Mouse (Mus musculus): ENCODE data around the gene Use1. TPM values are rescaled to one million over a fixed set of nuclear protein-coding genes. Genes with fewer than 3 reads are reported as not detected.

Gene Use1
- polyA plus RNA-seq, 1 experiment from 2014 or later: 152 TPM

DNA sequence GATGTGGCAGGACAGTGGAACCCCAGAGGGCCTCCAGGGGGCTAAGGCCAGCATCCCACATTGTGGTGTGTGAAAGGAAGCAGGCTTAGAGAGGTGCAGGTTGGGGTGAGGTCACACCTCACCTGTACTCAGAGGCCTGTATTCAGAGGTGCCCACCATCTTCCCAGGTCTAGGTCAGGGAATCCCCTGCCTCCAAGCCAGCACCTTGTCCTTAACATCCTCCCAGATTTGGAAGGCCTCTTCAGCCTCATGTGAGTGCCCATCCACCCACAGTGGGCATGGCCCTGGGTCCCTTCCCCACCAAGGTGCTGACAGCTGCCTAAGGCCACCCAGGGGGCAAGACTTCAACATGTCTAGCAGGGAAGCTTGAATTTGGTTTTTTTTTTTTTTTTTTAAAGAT, 34.8 kb downstream of the Use1 start:
- no peak for DNase-seq (ENCODE audit: low spot score)

DNA sequence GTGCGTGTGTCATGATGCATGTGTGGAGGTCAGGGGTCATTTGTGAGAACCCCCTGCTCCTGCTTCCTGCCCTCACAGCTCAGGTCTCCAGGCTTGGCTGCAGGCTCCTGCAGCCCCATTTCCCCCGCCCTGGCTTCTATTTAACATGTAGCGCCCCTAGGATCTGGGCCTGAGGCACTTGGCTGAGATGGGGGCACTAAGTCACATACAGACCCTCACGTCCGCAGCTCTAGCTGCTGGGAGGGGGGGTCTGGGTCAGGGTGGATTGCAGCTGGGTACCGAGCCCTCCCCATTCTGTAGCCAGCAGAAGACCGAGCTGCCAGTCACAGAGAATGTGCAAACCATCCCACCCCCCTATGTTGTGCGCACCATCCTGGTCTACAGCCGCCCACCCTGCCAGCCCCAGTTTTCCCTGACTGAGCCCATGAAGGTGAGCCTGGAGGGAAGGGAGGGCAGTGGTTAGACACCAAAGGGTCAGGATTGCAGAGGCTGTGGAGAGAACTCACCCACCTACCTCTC, 35.9 kb downstream of the Use1 start:
- no peak for DNase-seq (ENCODE audit: low spot score)

DNA sequence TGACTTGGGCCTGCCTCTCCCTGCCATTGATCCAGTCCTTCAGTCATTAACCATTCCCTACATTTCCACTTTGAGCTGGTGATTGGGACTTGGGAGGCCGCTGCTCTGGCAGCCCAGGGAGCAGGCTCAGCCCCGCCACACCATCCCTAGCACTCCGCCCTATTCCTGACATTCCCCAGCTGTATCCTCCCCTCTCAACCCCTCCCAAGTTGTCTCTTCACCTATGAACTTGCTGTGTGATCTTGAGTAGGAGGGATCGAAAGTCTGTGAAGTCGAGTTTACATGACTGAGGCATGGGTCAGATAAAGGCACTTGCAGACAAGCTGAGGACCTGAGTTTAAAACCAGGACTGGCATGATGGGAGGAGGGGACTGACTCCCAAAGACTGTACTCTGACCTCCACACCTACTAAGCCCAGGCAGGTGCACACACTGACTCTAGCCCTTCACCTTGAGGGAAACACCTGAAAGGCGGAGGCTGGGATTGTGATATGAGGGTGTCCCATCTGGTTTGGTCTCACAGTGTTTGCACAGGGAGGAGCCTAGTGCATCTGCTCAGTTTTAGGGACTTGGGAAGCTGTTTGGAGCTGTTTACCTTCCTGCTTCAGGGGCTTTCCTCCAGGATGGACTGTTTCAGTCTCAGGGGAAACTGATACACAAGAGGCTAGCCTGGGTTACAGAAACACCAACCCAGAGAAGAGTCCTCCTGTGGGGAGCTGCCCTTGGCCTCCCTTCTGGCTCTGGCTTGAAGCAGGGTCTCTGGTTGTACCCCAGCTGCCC, 36.6 kb downstream of the Use1 start:
- no peak for DNase-seq (ENCODE audit: low spot score)

DNA sequence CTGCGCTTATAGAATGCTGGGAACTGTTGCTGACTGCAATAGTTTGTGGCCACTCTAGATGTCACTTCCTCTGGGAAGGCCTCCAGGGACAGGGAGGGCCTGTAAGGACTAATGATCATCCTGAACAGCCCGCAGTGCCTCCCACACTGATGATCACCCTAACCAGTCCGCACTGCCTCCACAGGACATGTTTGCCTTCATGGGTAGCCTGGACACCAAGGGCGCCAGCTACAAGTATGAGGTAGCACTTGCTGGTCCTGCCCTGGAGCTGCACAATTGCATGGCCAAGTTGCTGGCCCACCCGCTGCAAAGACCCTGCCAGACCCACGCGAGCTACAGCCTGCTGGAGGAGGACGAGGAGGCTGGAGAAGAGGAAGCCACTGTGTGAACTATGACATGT, 37.4 kb downstream of the Use1 start:
- no peak for DNase-seq (ENCODE audit: low spot score)

DNA sequence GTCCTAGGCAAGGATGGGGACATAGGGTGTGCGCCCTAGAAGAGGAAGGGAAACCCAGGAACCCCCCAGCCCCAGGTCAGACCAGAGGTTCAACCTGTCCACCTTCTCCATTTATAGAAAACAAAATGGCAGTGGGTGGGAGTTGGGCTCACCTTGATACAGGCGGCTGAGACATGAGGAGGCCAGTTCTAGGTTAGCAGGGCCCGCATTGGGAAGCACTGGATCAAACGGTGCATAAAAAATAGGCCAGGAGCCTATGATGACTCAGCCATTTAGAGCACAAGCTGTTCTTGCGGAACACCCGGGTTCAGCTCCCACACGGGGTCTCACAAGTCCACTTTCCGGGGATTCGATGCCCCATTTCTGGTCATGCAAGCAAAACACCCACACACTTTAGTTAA, 38.3 kb downstream of the Use1 start:
- no peak for DNase-seq (ENCODE audit: low spot score)

DNA sequence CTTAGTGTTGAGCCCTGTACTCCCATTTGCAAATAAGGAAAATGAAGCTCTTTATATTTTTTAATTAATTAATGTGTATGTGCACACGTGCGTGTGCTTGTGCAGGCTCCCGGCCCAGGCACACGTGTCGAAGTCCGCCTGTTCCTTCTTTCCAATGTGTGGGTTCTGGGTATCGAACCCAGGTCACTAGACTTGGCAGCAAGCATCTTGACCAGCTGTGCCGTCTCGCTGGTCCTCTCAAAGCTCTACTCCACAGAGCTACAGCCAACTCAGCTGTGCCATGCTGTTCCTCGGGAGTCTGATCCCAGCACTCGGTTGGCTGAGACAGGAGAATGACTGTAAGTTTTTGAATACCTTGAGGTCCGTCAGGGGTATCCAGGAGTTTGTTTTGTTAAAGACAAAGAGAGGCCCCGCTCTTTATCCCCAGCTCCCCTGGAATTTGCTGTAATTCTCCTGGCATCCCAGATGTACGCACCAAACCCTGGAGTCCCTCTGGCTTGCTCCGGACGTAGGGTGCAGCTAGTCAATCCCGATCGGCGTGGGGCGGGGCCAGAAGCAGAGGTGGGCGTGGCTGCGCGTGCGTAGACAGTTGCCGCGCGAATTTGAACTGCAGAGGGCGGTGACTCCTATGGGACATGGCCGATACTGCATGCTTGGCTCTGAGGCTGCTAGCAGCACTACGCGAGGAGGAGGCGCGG, 38.9 kb downstream of the Use1 start, which contains the start of gene Ankle1:
TSS of gene Ankle1 (plus strand) at position 610 of the 698 bp plus-strand sequence.
- peak; percentile 94 for DNase-seq (ENCODE audit: low spot score)

DNA sequence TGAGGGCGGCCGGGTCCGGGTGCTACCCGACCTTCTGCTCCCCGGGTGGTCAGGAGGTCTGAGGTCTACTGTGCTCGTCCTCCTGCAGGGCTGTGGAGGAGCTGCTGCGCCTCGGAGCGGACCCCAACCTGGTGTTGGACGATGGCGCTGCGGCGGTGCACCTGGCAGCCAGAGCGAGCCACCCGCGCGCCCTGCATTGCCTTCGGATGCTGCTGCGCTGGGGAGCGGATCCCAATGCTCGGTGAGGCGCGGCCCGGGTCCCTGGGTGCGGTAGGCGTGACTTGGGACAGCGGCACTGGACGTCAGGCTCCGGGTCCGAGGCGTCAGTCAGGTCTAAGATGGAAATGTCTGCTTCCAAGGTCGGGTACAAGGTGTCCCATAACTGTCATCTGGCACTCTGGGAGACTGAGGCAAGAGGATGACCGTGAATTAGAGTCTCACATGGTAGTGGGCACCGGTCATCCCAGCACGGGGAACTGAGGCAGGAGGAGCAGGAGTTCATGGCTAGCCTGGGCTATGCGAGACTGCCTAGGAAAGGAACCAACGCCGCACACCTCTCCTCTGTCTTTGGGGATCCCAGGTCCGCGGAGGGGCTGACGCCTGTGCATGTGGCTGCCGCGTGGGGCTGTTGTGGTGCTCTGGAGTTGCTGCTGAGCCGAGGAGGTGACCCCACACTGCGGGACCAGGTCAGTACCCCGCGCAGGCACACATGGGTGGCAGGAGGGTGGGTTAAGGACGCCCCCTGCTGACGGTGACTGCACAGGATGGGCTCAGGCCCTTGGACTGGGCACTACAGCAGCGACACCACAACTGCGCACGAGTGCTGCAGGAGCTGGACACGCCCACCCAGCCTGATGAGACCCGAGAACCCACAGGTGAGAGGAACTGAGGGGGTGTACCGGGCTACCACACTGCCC, 39.7 kb downstream of the Use1 start:
- DNase-seq (ENCODE audit: low spot score): peak; percentile 41

DNA sequence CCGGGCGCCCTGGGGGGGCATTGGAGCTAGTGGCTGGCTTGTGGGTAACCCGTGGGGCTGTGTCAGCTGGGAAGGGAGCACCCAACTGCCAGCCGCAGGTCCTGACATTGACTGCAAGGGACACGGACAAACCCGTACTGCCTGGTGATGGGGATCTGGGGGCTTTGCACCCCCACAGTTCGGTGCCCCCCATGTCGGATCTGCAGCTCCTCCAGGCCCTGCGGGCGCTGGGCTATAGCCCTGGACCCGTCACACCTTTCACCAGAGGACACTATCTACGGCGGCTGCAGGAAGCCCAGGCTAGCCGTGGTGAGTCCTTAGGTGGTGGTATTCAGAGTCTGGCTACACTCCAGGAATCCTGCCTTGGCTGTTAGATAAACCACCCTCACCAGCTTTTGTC, 40.8 kb downstream of the Use1 start:
- DNase-seq (ENCODE audit: low spot score): no peak

DNA sequence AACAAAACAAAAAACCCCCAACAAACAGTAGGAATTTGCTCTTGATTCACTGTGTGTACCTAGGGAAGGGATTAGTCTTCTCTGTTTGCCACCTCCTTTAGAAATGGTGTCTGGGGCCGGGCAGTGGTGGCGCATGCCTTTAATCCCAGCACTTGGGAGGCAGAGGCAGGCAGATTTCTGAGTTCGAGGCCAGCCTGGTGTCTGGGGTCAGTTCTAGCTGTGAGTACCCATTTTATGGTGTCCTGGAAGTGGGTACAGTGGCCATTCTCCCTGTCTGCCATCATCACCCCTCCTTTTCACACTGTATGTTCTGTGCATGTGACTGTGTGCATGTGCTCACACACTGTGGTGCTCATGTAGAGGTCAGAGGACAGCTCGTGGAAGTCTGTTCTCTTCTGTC, 41.6 kb downstream of the Use1 start:
- no peak for DNase-seq (ENCODE audit: low spot score)

DNA sequence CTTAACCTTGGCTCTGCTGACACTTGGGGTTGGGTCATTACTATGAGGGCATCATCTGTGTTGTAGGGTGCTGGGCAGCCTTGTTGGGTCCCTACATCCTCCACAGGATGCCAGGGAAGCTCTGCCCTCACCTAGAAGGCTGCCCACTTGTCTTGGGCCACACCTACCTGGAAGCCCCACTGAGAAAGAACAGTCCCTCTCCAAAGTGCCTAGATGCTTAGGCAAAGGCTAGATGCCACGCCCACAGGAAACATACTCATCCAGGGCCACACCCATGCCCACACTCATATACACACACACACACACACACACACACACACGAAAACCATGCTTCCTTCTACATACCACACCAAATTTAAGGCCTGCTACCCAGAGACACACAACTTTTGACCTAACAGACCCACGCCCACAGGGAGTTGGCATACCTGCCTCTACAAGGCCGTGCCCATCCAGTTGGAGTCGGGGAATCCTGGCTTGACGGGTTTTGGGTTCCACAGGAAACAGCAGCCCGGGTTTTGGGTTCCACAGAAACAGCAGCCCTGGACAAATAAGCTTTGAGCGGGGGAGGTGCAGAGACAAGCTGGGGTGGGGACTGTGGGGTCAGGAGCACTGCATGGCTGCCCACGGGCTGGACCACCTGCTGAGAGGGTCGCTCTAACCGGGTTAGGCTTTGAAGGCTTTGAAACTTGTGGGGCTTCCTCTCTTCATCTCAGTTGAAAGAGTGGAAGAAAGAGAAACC, 45.1 kb downstream of the Use1 start:
- DNase-seq (ENCODE audit: low spot score): peak; percentile 58

Other genes starting within 250 kb of the Use1 start
- gene Myo9b, start 94.1 kb upstream of the Use1 start, polyA plus RNA-seq (2015; fragmentation: Nextera tagmentation; extraction: Ambion mirVana): 16.4 and 18.7 TPM in 2 replicates
- gene Haus8, start 93.9 kb upstream of the Use1 start, polyA plus RNA-seq (2015; fragmentation: Nextera tagmentation; extraction: Ambion mirVana): 39.3 and 48.6 TPM in 2 replicates
- gene Ocel1, start 4.5 kb downstream of the Use1 start, polyA plus RNA-seq (2015; fragmentation: Nextera tagmentation; extraction: Ambion mirVana): 17.4 and 19.2 TPM in 2 replicates
- gene Nr2f6, start 15.1 kb downstream of the Use1 start, polyA plus RNA-seq (2015; fragmentation: Nextera tagmentation; extraction: Ambion mirVana): 17.7 and 18.4 TPM in 2 replicates
- gene Ushbp1, start 29.0 kb downstream of the Use1 start, polyA plus RNA-seq (2015; fragmentation: Nextera tagmentation; extraction: Ambion mirVana): 4.7 and 5.1 TPM in 2 replicates
- gene Babam1, start 30.0 kb downstream of the Use1 start, polyA plus RNA-seq (2015; fragmentation: Nextera tagmentation; extraction: Ambion mirVana): 83.2 and 87.4 TPM in 2 replicates
- gene Ankle1, start 39.2 kb downstream of the Use1 start, polyA plus RNA-seq (2015; fragmentation: Nextera tagmentation; extraction: Ambion mirVana): 15.3 and 25.1 TPM in 2 replicates
- 190 and 219 TPM in 2 replicates for gene Abhd8, start 96.8 kb downstream of the Use1 start, polyA plus RNA-seq (2015; fragmentation: Nextera tagmentation; extraction: Ambion mirVana)
- 221 TPM in 2 replicates for gene Mrpl34, start 98.1 kb downstream of the Use1 start, polyA plus RNA-seq (2015; fragmentation: Nextera tagmentation; extraction: Ambion mirVana)
- gene Dda1, start 102.4 kb downstream of the Use1 start, polyA plus RNA-seq (2015; fragmentation: Nextera tagmentation; extraction: Ambion mirVana): 154 and 157 TPM in 2 replicates
- 0.68 and 1.4 TPM in 2 replicates for gene Ano8, start 119.1 kb downstream of the Use1 start, polyA plus RNA-seq (2015; fragmentation: Nextera tagmentation; extraction: Ambion mirVana)
- gene Gtpbp3, start 121.3 kb downstream of the Use1 start, polyA plus RNA-seq (2015; fragmentation: Nextera tagmentation; extraction: Ambion mirVana): 17.8 TPM in 2 replicates
- 27.5 and 31.6 TPM in 2 replicates for gene Plvap, start 144.9 kb downstream of the Use1 start, polyA plus RNA-seq (2015; fragmentation: Nextera tagmentation; extraction: Ambion mirVana)
- gene Ccdc194, start 158.9 kb downstream of the Use1 start, polyA plus RNA-seq (2015; fragmentation: Nextera tagmentation; extraction: Ambion mirVana): 0.08 and 0.15 TPM in 2 replicates
- 158 TPM in 2 replicates for gene Bst2, start 170.6 kb downstream of the Use1 start, polyA plus RNA-seq (2015; fragmentation: Nextera tagmentation; extraction: Ambion mirVana)
- gene Mvb12a, start 176.1 kb downstream of the Use1 start, polyA plus RNA-seq (2015; fragmentation: Nextera tagmentation; extraction: Ambion mirVana): 98.3 and 101 TPM in 2 replicates
- 13.0 and 13.1 TPM in 2 replicates for gene Tmem221, start 192.0 kb downstream of the Use1 start, polyA plus RNA-seq (2015; fragmentation: Nextera tagmentation; extraction: Ambion mirVana)
- gene Nxnl1, start 199.8 kb downstream of the Use1 start, polyA plus RNA-seq (2015; fragmentation: Nextera tagmentation; extraction: Ambion mirVana): 1.1 and 1.3 TPM in 2 replicates
- 32.4 and 33.8 TPM in 2 replicates for gene Slc27a1, start 202.0 kb downstream of the Use1 start, polyA plus RNA-seq (2015; fragmentation: Nextera tagmentation; extraction: Ambion mirVana)
- 340 and 346 TPM in 2 replicates for gene Pgls, start 225.3 kb downstream of the Use1 start, polyA plus RNA-seq (2015; fragmentation: Nextera tagmentation; extraction: Ambion mirVana)
- gene Fam129c, start 230.8 kb downstream of the Use1 start, polyA plus RNA-seq (2015; fragmentation: Nextera tagmentation; extraction: Ambion mirVana): 9.4 and 11.2 TPM in 2 replicates
- gene Colgalt1, start 244.2 kb downstream of the Use1 start, polyA plus RNA-seq (2015; fragmentation: Nextera tagmentation; extraction: Ambion mirVana): 37.9 and 38.9 TPM in 2 replicates

Measured in thymus, postnatal 0 days (tissue).